Mouse (Mus musculus): Measurements from ENCODE around the gene Nfia. TPM values are rescaled to one million over a fixed set of nuclear protein-coding genes. Genes with fewer than 3 reads are reported as not detected.

Gene Nfia
- total RNA-seq (2021) = 100 to 1,000 TPM; 134 to 149 TPM

DNA sequence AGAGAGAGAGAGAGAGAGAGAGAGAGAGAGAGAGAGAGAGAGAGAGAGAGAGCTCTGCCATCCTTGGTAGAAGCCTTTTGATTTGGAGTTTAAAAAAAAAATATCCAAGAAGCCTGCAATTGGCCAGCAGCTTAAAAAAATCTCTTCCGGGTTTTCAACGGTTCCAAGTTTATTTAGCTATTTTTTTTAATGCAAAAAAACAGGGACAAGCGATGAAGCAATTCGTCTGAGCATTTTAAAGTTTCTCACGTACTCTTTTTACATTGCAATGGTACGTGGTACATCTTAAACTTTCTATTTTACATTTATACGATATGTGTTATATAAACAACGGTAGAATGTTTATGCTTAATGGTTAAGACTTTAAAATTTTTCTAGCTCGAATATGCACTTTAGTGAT lies at the start of gene Nfia:
TSS of gene Nfia (plus strand) at position 94 of the 400 bp plus-strand sequence.
- intact Hi-C loops (cut with DNase I) = loop anchor here (5.0 kb wide), 1 partner anchor 550 kb away; no protein-coding TSS in a partner anchor
- no peak for DNase-seq (ENCODE audit: low spot score)

GRCm38 (mm10) chr4:97723374-97723773 lies 49.2 kb upstream of the Nfia start:
- DNase-seq (ENCODE audit: low spot score) = no peak
- intact Hi-C loops (cut with DNase I) = no loop called here

GRCm38 (mm10) chr4:97728520-97728919 lies 44.0 kb upstream of the Nfia start:
- intact Hi-C loops (cut with DNase I) = no loop called here
- no peak for DNase-seq (ENCODE audit: low spot score)

DNA sequence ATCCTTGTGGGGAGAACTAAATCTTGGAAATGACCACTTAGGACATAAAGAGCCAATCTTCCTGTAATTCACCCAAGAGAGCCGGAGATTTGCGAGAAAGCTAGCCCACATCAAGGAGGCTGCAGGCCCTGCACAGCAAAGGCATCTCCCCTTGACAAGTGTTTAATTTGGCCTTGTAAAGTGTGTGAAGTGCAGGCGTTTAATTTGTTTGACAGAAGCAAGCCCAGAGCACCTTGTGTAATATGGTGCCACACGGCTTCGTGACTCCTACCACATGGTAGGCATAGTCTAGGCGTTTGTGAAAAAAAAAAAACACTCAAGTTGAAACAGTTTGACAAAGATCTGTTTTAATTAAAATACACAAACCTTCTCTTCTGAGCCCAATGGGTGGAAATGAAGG lies 42.5 kb upstream of the Nfia start:
- DNase-seq (ENCODE audit: low spot score) = no peak

GRCm38 (mm10) chr4:97730416-97730815 lies 42.1 kb upstream of the Nfia start:
- intact Hi-C loops (cut with DNase I) = no loop called here
- no peak for DNase-seq (ENCODE audit: low spot score)

More for the DNA sequence above, 42.5 kb upstream of the Nfia start:
- intact Hi-C loops (cut with DNase I) = no loop called here

DNA sequence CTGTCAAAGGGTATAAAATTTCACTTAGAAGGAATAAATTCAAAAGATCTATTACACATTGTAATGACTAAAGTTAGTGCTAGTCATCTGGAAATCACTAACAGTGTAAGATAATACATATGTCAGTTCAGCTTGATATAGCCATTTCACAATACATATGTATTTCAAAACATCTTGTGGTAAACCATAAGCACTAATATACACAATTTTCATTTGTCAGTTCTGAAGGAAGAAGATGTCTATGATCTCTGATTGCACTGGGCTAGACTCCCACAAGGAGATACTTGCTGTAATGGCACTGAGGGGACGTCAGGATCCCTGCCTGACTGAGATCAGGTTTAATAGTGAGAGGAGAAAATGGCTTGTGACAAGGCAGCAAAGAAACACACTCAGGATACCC lies 39.1 kb upstream of the Nfia start:
- intact Hi-C loops (cut with DNase I) = no loop called here
- DNase-seq (ENCODE audit: low spot score) = no peak

GRCm38 (mm10) chr4:97743932-97744331 lies 28.6 kb upstream of the Nfia start:
- DNase-seq (ENCODE audit: low spot score) = no peak
- intact Hi-C loops (cut with DNase I) = loop anchor here (10.0 kb wide), 1 partner anchor 1049 kb away; no protein-coding TSS in a partner anchor

DNA sequence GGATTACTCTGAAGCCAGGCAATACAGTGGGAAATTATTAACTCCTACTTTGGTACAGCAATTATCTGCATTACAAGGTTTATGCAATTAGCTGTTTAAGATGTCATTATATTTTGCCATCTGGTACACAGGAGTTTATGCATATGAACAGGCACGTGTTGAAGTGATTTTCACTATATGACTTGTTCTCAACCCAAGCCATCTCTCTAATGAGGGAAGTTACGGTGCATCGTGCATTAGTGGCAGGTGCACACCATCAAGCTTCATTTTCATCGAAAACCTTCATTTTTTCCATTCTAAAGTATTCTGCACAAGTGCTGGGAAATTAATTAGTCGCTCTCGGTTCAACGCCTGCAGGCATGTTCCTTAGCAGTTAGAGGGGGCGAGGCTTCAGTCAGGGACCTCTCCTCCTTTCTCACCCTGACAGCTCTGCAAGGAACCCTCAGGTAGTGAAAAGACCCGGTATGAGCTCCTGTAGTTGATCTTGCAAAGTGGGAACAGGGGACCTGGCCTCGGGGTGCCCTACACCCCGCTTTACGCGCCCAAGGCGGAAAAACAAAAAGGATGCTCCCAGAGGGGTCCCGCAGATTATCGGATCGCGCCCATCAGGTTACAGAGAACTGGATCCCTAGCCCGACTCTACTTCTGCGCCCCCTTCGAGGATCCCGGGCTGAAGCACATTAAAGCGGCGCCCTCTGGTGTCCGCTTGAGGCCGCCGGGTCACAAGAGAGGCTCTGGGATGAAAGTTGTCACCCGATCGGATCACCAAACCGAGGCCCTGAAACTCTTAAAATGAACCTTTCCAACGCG lies 27.0 kb upstream of the Nfia start:
- intact Hi-C loops (cut with DNase I) = loop anchor here (1.0 to 10.0 kb wide), 6 partner anchors 68 to 1051 kb away; no protein-coding TSS in a partner anchor
- DNase-seq (ENCODE audit: low spot score) = peak; percentile 56

- intact Hi-C loops (cut with DNase I) = loop anchor here (5.0 to 10.0 kb wide), 5 partner anchors 69 to 1052 kb away; no protein-coding TSS in a partner anchor
- DNase-seq (ENCODE audit: low spot score) = no peak
Observed at GRCm38 (mm10) chr4:97746106-97746900, 26.2 kb upstream of the Nfia start.

- DNase-seq (ENCODE audit: low spot score) = no peak
- intact Hi-C loops (cut with DNase I) = loop anchor here (2.0 to 5.0 kb wide), 7 partner anchors 117 to 737 kb away; partner anchors contain the start of gene Tm2d1
Observed at GRCm38 (mm10) chr4:97750401-97750800, 22.1 kb upstream of the Nfia start.

- peak; percentile 83 for DNase-seq (ENCODE audit: low spot score)
- intact Hi-C loops (cut with DNase I) = loop anchor here (1.0 to 5.0 kb wide), 9 partner anchors 116 to 736 kb away; partner anchors contain the start of gene Tm2d1
Observed at GRCm38 (mm10) chr4:97751030-97751482, 21.5 kb upstream of the Nfia start.

DNA sequence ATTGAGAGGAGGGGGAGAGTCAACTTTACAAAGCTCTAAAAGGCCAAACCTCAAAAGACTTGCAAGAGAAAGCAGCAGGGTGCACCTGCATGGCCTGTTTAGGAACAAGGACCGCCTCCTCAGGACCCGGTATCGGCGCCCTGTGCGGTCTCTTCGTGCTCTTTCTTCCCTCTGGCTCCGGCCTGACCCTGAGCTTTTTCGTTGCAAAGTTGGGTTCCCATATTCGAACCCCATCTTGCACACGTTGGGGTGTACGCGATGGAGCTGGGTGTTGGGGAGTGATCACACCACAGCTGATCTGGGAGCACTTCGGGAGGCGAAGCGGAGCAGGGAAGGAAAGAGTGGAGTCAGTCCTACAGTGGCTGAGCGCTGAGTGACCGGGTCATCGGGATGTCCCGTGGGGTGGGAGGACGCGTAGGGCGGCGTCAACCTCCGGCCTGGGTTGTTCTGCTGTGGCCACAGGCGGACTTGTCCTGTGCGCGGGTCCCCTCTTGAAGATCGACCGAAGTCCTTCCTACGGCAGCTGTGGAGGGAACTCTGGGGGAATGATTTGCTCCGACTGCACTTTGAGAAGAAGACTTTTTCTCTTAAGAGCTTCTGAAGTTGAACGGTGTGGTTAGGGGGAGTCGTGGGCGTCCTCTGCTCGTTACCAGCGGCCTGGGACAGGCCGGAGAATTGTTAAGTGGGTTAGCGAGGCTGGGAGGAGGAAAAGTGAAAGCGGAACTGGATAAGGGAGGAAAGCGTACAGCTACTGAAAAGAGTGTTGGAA lies 20.9 kb upstream of the Nfia start:
- intact Hi-C loops (cut with DNase I) = loop anchor here (1.0 to 5.0 kb wide), 9 partner anchors 116 to 736 kb away; partner anchors contain the start of gene Tm2d1
- peak; percentile 79 for DNase-seq (ENCODE audit: low spot score)

GRCm38 (mm10) chr4:97752276-97753010 lies 20.1 kb upstream of the Nfia start:
- no peak for DNase-seq (ENCODE audit: low spot score)
- intact Hi-C loops (cut with DNase I) = loop anchor here (5.0 kb wide), 6 partner anchors 115 to 735 kb away; partner anchors contain the start of gene Tm2d1

- intact Hi-C loops (cut with DNase I) = loop anchor here (5.0 kb wide), 6 partner anchors 114 to 734 kb away; partner anchors contain the start of gene Tm2d1
- no peak for DNase-seq (ENCODE audit: low spot score)
Observed at GRCm38 (mm10) chr4:97753521-97753920, 19.0 kb upstream of the Nfia start.

- DNase-seq (ENCODE audit: low spot score) = peak; percentile 64
- intact Hi-C loops (cut with DNase I) = loop anchor here (1.0 to 5.0 kb wide), 7 partner anchors 24 to 733 kb away; partner anchors contain the start of genes E130114P18Rik and Tm2d1
Observed at GRCm38 (mm10) chr4:97754241-97754640, 18.3 kb upstream of the Nfia start.

DNA sequence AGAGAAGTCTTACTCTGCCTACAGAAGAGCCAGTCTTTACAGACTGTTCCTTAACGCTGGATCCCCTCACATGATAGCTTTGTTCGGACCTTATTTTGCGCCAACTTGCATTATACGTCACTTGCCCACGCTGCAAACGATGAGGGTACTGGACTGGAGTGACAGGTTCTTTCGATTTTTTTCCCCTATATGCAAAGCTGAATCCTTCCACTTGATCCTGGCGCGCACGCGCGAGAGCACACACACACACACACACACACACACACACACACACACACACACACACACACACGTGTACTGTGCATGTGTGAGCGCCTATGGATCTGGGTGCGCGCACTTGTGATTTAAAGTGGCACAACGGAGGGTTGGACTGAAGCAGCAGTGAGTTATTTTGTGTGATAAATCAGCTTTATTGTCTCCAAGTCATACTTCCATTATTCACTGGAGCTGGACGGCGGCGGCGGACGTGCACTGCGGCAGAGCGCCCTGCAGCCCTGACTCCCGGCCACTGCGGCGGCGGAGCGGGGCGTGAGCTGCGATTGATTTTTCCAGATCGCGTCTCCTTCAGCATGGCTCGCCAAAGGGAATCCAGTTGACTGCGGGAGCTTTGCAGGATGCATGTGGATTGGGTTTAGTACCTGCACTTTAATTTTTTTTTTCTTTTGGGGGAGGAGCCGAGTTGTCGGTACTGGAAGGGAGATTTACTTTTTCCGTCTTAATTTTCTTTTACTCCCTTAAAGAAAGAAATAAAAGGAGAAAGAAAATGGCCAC lies 15.1 kb upstream of the Nfia start:
- DNase-seq (ENCODE audit: low spot score) = peak; percentile 54
- intact Hi-C loops (cut with DNase I) = loop anchor here (5.0 kb wide), 1 partner anchor 445 kb away; no protein-coding TSS in a partner anchor

DNA sequence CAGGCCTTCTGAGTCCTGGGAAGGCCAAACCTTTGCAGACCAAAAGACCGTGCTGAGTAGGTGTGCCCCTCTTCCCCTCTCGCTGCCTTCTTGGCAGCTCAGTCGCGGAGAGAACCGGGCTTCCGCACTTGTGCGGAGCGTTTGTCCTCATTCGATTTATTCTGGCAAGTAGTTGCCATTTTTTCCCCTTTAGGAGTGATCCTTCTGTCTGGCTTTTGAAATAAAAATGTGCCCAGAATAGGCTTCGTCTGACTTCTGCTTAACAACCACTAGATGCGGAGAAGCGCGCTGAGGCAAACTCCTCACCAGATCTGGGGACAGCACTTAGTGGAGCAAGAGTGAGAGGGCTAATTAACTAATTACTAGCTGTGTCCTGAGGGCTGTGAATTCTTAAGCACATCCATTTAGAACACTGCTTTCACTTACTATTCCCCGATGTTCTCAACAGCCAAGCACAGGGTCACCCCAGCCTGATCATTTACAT lies 14.5 kb upstream of the Nfia start:
- no peak for DNase-seq (ENCODE audit: low spot score)
- intact Hi-C loops (cut with DNase I) = loop anchor here (5.0 kb wide), 1 partner anchor 444 kb away; no protein-coding TSS in a partner anchor

GRCm38 (mm10) chr4:97758661-97759060 lies 13.9 kb upstream of the Nfia start:
- intact Hi-C loops (cut with DNase I) = loop anchor here (5.0 kb wide), 1 partner anchor 444 kb away; no protein-coding TSS in a partner anchor

More at GRCm38 (mm10) chr4:97758661-97759060, 13.9 kb upstream of the Nfia start:
- no peak for DNase-seq (ENCODE audit: low spot score)

All from heart, postnatal 25 days (tissue).